Mouse (Mus musculus) granulocyte monocyte progenitor cell, adult 5-6 weeks (primary cell): Measurements from ENCODE around the gene Naif1. TPM values are rescaled to one million over a fixed set of nuclear protein-coding genes. Genes with fewer than 3 reads are reported as not detected.

Experiments
- ATAC-seq: replicated peaks from 2 replicates; pipeline ENCODE4 v1.8.0; 2016; ENCODE audit warnings: mild to moderate bottlenecking, moderate TSS enrichment, inconsistent platforms; ENCODE audit not compliant: poor library complexity, severe bottlenecking
- total RNA-seq, 2 experiments: library from RNA; stranded (forward) in 1 of 2; stranded (reverse) in 1 of 2; fragments of 200-712, 200-1000 nt in 1 of 2; fragments of >200 nt in 1 of 2; fragmentation: Nextera tagmentation in 1 of 2; gene quantifications; 2 replicates each; pipeline ENCODE4 v1.2.3; 2014 to 2017

Gene Naif1
- total RNA-seq, 2 experiments from 2014 or later: 4.6 to 4.8 TPM

GRCm38 (mm10) chr2:32494522-32494921, 44.3 kb downstream of the Naif1 start:
- peak; percentile 39; the same call in 1 of the 2 replicates for ATAC-seq

- ATAC-seq: peak; percentile 86
Observed at GRCm38 (mm10) chr2:32495185-32495726, 45.0 kb downstream of the Naif1 start.

- peak; percentile 43 for ATAC-seq
Observed at GRCm38 (mm10) chr2:32496190-32496589, 45.9 kb downstream of the Naif1 start.

GRCm38 (mm10) chr2:32499365-32499764, 49.1 kb downstream of the Naif1 start:
- ATAC-seq: no peak

GRCm38 (mm10) chr2:32500461-32500860, 50.2 kb downstream of the Naif1 start:
- ATAC-seq: no peak

- ATAC-seq: no peak
Observed at GRCm38 (mm10) chr2:32501754-32502324, 51.6 kb downstream of the Naif1 start.

- no peak for ATAC-seq
Observed at GRCm38 (mm10) chr2:32502843-32503242, 52.6 kb downstream of the Naif1 start.

GRCm38 (mm10) chr2:32503588-32503987, 53.3 kb downstream of the Naif1 start:
- no peak for ATAC-seq

- no peak for ATAC-seq
Observed at GRCm38 (mm10) chr2:32505536-32505935, 55.3 kb downstream of the Naif1 start.

Other genes starting within 250 kb of the Naif1 start
- gene Pomt1, start 213.9 kb upstream of the Naif1 start, total RNA-seq (2014; fragmentation: Nextera tagmentation): 17.8 and 30.8 TPM in 2 replicates
- 40.3 and 51.3 TPM in 2 replicates for gene Pomt1, start 213.9 kb upstream of the Naif1 start, total RNA-seq (2017)
- gene Uck1, start 190.3 kb upstream of the Naif1 start, total RNA-seq (2014; fragmentation: Nextera tagmentation): 37.7 and 43.5 TPM in 2 replicates
- 28.8 and 33.7 TPM in 2 replicates for gene Uck1, start 190.3 kb upstream of the Naif1 start, total RNA-seq (2017)
- 32.2 and 38.0 TPM in 2 replicates for gene Golga2, start 163.1 kb upstream of the Naif1 start, total RNA-seq (2014; fragmentation: Nextera tagmentation)
- 49.7 and 50.9 TPM in 2 replicates for gene Golga2, start 163.1 kb upstream of the Naif1 start, total RNA-seq (2017)
- gene Swi5, start 162.4 kb upstream of the Naif1 start, total RNA-seq (2014; fragmentation: Nextera tagmentation): 283 and 409 TPM in 2 replicates
- gene Swi5, start 162.4 kb upstream of the Naif1 start, total RNA-seq (2017): 384 and 442 TPM in 2 replicates
- gene Ciz1, start 98.1 kb upstream of the Naif1 start, total RNA-seq (2014; fragmentation: Nextera tagmentation): 80.5 and 92.0 TPM in 2 replicates
- gene Ciz1, start 98.1 kb upstream of the Naif1 start, total RNA-seq (2017): 50.8 and 52.0 TPM in 2 replicates
- gene Dnm1, start 97.1 kb upstream of the Naif1 start, total RNA-seq (2014; fragmentation: Nextera tagmentation): 0.85 TPM in 1 of 2 replicates, not detected in the other
- gene Dnm1, start 97.1 kb upstream of the Naif1 start, total RNA-seq (2017): not detected in 2 replicates
- gene 1110008P14Rik, start 68.5 kb upstream of the Naif1 start, total RNA-seq (2014; fragmentation: Nextera tagmentation): 11.7 and 20.7 TPM in 2 replicates
- 5.5 and 11.2 TPM in 2 replicates for gene 1110008P14Rik, start 68.5 kb upstream of the Naif1 start, total RNA-seq (2017)
- gene Lcn2, start 62.2 kb upstream of the Naif1 start, total RNA-seq (2014; fragmentation: Nextera tagmentation): 24.8 and 50.9 TPM in 2 replicates
- gene Lcn2, start 62.2 kb upstream of the Naif1 start, total RNA-seq (2017): 51.1 and 62.2 TPM in 2 replicates
- gene Ptges2, start 54.6 kb upstream of the Naif1 start, total RNA-seq (2014; fragmentation: Nextera tagmentation): 17.8 and 32.2 TPM in 2 replicates
- 15.2 and 23.4 TPM in 2 replicates for gene Ptges2, start 54.6 kb upstream of the Naif1 start, total RNA-seq (2017)
- 7.1 and 19.9 TPM in 2 replicates for gene Slc25a25, start 988 bp downstream of the Naif1 start, total RNA-seq (2014; fragmentation: Nextera tagmentation)
- 8.1 and 14.6 TPM in 2 replicates for gene Slc25a25, start 988 bp downstream of the Naif1 start, total RNA-seq (2017)
- 2.4 and 3.8 TPM in 2 replicates for gene Fam102a, start 84.9 kb downstream of the Naif1 start, total RNA-seq (2014; fragmentation: Nextera tagmentation)
- gene Fam102a, start 84.9 kb downstream of the Naif1 start, total RNA-seq (2017): 1.3 and 1.5 TPM in 2 replicates
- gene Dpm2, start 120.4 kb downstream of the Naif1 start, total RNA-seq (2014; fragmentation: Nextera tagmentation): 93.4 and 126 TPM in 2 replicates
- 32.8 and 33.4 TPM in 2 replicates for gene Dpm2, start 120.4 kb downstream of the Naif1 start, total RNA-seq (2017)
- gene Pip5kl1, start 124.3 kb downstream of the Naif1 start, total RNA-seq (2014; fragmentation: Nextera tagmentation): 1.8 TPM in 1 of 2 replicates, not detected in the other
- not detected in 2 replicates for gene Pip5kl1, start 124.3 kb downstream of the Naif1 start, total RNA-seq (2017)
- not detected in 2 replicates for gene 9430097D07Rik, start 125.2 kb downstream of the Naif1 start, total RNA-seq (2014; fragmentation: Nextera tagmentation)
- gene 9430097D07Rik, start 125.2 kb downstream of the Naif1 start, total RNA-seq (2017): not detected in 2 replicates
- 37.5 and 51.7 TPM in 2 replicates for gene St6galnac4, start 136.6 kb downstream of the Naif1 start, total RNA-seq (2014; fragmentation: Nextera tagmentation)
- gene St6galnac4, start 136.6 kb downstream of the Naif1 start, total RNA-seq (2017): 26.0 and 31.9 TPM in 2 replicates
- gene St6galnac6, start 149.3 kb downstream of the Naif1 start, total RNA-seq (2014; fragmentation: Nextera tagmentation): 16.2 and 19.0 TPM in 2 replicates
- gene St6galnac6, start 149.3 kb downstream of the Naif1 start, total RNA-seq (2017): 11.3 and 14.2 TPM in 2 replicates
- gene Ak1, start 171.3 kb downstream of the Naif1 start, total RNA-seq (2014; fragmentation: Nextera tagmentation): 3.4 TPM in 1 of 2 replicates, not detected in the other
- gene Ak1, start 171.3 kb downstream of the Naif1 start, total RNA-seq (2017): 0.78 and 3.3 TPM in 2 replicates
- 11.0 and 28.9 TPM in 2 replicates for gene Eng, start 196.1 kb downstream of the Naif1 start, total RNA-seq (2014; fragmentation: Nextera tagmentation)
- 4.0 and 6.0 TPM in 2 replicates for gene Eng, start 196.1 kb downstream of the Naif1 start, total RNA-seq (2017)